Mouse (Mus musculus): ENCODE data around the gene Olfr1328. TPM values are rescaled to one million over a fixed set of nuclear protein-coding genes. Genes with fewer than 3 reads are reported as not detected.

Olfr1328 gene
- polyA plus RNA-seq (2017; shearing (Covaris generic)), result not detected

DNA sequence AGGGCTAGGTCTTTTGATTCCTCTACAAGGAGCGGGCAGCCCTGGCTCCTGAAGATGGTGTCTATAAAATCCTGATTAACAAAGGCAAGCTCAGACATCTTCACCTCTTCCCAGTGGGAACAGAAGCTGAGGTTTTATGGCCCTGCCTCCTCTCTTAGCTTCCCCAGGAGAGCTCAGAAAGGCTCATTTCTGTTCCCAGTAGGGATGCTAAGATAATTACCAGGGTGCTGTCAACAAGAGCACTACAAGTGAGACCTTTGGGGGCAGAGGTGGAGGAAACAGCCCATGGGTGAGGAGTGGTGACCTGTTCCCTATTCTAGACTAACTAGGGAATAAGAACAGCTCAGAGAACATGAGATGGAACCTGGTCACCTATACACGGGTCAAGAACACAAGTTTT, at the start of gene Olfr1328:
Gene Olfr1328 (minus strand): TSS at position 101 of the 400 bp plus-strand sequence.

DNA sequence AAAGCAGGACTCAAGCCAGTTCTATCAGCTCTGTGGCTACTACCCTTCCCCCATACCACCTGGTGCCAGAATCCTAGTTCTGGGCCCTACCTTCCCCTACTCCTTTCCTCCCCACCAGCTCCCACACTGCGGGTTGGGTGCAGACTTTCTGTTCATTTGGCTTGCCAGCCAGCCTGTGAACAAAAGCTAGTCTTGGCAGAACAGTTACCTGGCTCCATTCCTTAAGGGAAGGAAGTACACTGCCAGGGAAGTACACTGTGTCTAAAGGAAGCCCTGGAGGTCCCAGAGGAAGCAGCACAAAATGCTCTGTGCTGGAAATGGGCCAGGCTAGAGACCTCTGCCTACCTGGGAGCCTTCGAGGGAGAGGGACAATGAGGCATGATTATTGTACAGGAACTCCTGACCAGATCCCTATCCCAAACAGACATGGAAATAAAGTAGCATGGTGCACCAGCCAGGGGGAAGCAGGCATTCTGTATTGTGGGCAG, 22.8 kb upstream of the Olfr1328 start, which contains the start of gene Lao1:
Gene Lao1 (plus strand): TSS at position 438 of the 488 bp plus-strand sequence.

DNA sequence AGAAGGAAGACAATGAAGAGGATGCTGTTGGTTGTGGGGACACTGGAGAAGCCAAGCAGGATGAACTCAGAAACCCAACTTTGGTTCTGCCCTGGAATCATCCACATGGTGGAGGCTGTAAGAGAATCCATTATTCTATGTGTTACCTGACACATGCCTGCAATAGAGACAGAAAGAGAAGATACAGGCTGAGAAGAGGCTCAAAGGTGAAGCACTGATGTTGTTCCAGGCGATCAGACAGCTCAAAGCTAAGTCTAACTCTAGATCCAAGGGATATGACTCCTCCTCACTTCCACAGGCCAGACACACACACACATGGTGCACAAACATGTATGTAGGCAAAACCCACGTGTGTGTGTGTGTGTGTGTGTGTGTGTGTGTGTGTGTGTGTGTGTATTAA, 21.0 kb downstream of the Olfr1328 start, which contains the start of gene Olfr1329:
Gene Olfr1329 (minus strand): TSS at position 101 of the 400 bp plus-strand sequence.

DNA sequence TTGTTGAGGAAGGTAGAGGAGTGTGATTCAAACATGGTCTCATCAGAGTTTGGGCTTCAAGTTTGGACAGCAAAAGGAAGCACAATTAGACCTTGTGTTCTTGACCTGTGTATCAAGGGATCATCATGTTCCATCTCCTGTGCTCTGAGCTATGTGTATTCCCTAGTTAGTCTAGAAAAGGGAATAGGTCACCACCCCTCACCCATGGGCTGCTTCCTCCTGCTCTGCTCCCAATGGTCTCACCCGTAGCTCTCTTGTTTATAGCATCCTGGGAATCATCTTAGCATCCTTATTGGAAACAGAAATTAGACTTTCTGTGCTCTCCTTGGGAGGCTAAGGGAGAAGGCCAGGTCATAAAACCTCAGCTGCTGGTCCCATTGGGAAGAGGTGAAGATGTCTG, 50.1 kb downstream of the Olfr1328 start, which contains the start of gene Olfr1330:
Gene Olfr1330 (plus strand): TSS at position 301 of the 400 bp plus-strand sequence.

Other genes starting within 250 kb of the Olfr1328 start
- not detected for gene Olfr1342, start 245.9 kb downstream of the Olfr1328 start, polyA plus RNA-seq (2017; shearing (Covaris generic))
- not detected for gene Olfr1341, start 235.1 kb downstream of the Olfr1328 start, polyA plus RNA-seq (2017; shearing (Covaris generic))
- not detected for gene Olfr1340, start 218.5 kb downstream of the Olfr1328 start, polyA plus RNA-seq (2017; shearing (Covaris generic))
- gene Olfr1339, start 206.4 kb downstream of the Olfr1328 start, polyA plus RNA-seq (2017; shearing (Covaris generic)), result not detected
- not detected for gene Olfr1338, start 179.9 kb downstream of the Olfr1328 start, polyA plus RNA-seq (2017; shearing (Covaris generic))
- not detected for gene Olfr1337, start 156.0 kb downstream of the Olfr1328 start, polyA plus RNA-seq (2017; shearing (Covaris generic))
- gene Olfr1335, start 128.7 kb downstream of the Olfr1328 start, polyA plus RNA-seq (2017; shearing (Covaris generic)), result not detected
- not detected for gene Olfr1333, start 102.3 kb downstream of the Olfr1328 start, polyA plus RNA-seq (2017; shearing (Covaris generic))
- not detected for gene Olfr1331, start 74.0 kb downstream of the Olfr1328 start, polyA plus RNA-seq (2017; shearing (Covaris generic))
- gene Olfr1330, start 50.0 kb downstream of the Olfr1328 start, polyA plus RNA-seq (2017; shearing (Covaris generic)), result 0.06 TPM
- gene Olfr1329, start 21.1 kb downstream of the Olfr1328 start, polyA plus RNA-seq (2017; shearing (Covaris generic)), result not detected
- gene Lao1, start 23.0 kb upstream of the Olfr1328 start, polyA plus RNA-seq (2017; shearing (Covaris generic)), result not detected
- 69.7 TPM for gene Slc2a1, start 170.1 kb upstream of the Olfr1328 start, polyA plus RNA-seq (2017; shearing (Covaris generic))
- 3.4 TPM for gene Zfp691, start 235.6 kb upstream of the Olfr1328 start, polyA plus RNA-seq (2017; shearing (Covaris generic))